ENCODE assay signal across 9 mouse cellular contexts in genomic region chrX:102251221-102251936, GRCm38 (mm10). TPM values are rescaled to one million over a fixed set of nuclear protein-coding genes. Genes with fewer than 3 reads are reported as not detected.
DNase-seq lines count a peak whose midpoint lies in the region; ATAC-seq and TF ChIP-seq lines count a peak whose summit lies in the region.
"Had no signal": no experiment of that assay in that cellular context is flagged by ENCODE, and none has a peak within 500 bp of the region (broad histone marks: within the 10 kb centered on the region; RNA-seq: fewer than 3 reads in every experiment).

No protein-coding gene starts in this region.

- peak overlapping the region; percentile 32; the same call in 1 of the 2 replicates for H3K27ac ChIP-seq in hindbrain, embryonic 14.5 days
- no peak overlapping the region for H3K27ac ChIP-seq in lung, postnatal 0 days (ENCODE audit: low read length)
- H3K27ac ChIP-seq in stomach, postnatal 0 days (replicated peaks), result no peak overlapping the region

- no peaks in the 10 kb centered on the region for H3K9me3 ChIP-seq in hindbrain, embryonic 14.5 days (ENCODE audit: control insufficient read depth, low read length)
- H3K9me3 ChIP-seq in lung, postnatal 0 days (ENCODE audit: low read length), result no peaks in the 10 kb centered on the region
- no peaks in the 10 kb centered on the region for H3K9me3 ChIP-seq in stomach, postnatal 0 days (ENCODE audit: control insufficient read depth, low read length)

- H3K36me3 ChIP-seq in hindbrain, embryonic 14.5 days (replicated peaks; ENCODE audit: control insufficient read depth, insufficient read depth), result no peaks in the 10 kb centered on the region
- H3K36me3 ChIP-seq in lung, postnatal 0 days (ENCODE audit: insufficient read depth, low read length), result no peaks in the 10 kb centered on the region
- no peaks in the 10 kb centered on the region for H3K36me3 ChIP-seq in stomach, postnatal 0 days (ENCODE audit: control insufficient read depth, insufficient read depth, low read length)

- TF ChIP-seq CTCF in lung, postnatal 0 days (IDR thresholded peaks at IDR 0.05), result no peak
- no peak for TF ChIP-seq CTCF in stomach, postnatal 0 days (IDR thresholded peaks at IDR 0.05; ENCODE audit: low read depth)

- WGBS in hindbrain, embryonic 14.5 days, result 20% methylated on average over 51 of the region's 80 CpGs
- 5% methylated on average over 20 of the region's 80 CpGs for WGBS in lung, postnatal 0 days
- WGBS in stomach, postnatal 0 days, result 23% methylated on average over 33 of the region's 80 CpGs

- peak overlapping the region; percentile 81 for H3K4me2 ChIP-seq in hindbrain, embryonic 14.5 days (replicated peaks)
- peak overlapping the region; percentile 88 for H3K4me2 ChIP-seq in lung, postnatal 0 days (replicated peaks; ENCODE audit: low read depth, low read length)
- peak overlapping the region; percentile 77 for H3K4me2 ChIP-seq in stomach, postnatal 0 days (replicated peaks; ENCODE audit: low read depth)

- DNase-seq in left cerebral cortex, postnatal 4 days, result peak; percentile 18
- DNase-seq in left cerebral cortex, adult 8-10 months (ENCODE audit: low spot score in 2 of 2), result no peak
- peak; percentile 52 for DNase-seq in adrenal gland, adult 2 months
- DNase-seq in embryo, embryonic 9.5 days (ENCODE audit: extremely low spot score), result peak; percentile 40
- no peak for DNase-seq in hindbrain, embryonic 14.5 days (ENCODE audit: low spot score)
- no peak for DNase-seq in lung, postnatal 0 days (ENCODE audit: low spot score)
- peak; percentile 22 for DNase-seq in stomach, postnatal 0 days (ENCODE audit: low spot score)
- no peak for DNase-seq in spleen, adult 12 weeks (ENCODE audit: low spot score)

- H3K9ac ChIP-seq in hindbrain, embryonic 14.5 days, result peak overlapping the region; percentile 50
- no peak overlapping the region for H3K9ac ChIP-seq in lung, postnatal 0 days (replicated peaks; ENCODE audit: low read depth)
- H3K9ac ChIP-seq in stomach, postnatal 0 days (ENCODE audit: low read length), result no peak overlapping the region

- H3K4me1 ChIP-seq in hindbrain, embryonic 14.5 days (replicated peaks; ENCODE audit: control insufficient read depth, insufficient read depth, low read length), result no peaks in the 10 kb centered on the region
- no peaks in the 10 kb centered on the region for H3K4me1 ChIP-seq in lung, postnatal 0 days (ENCODE audit: insufficient read depth, low read depth, low read length)
- H3K4me1 ChIP-seq in stomach, postnatal 0 days (replicated peaks; ENCODE audit: control insufficient read depth, insufficient read depth), result no peaks in the 10 kb centered on the region

- intact Hi-C loops in left cerebral cortex, postnatal 4 days (cut with DNase I), result no loop called here

- peak overlapping the region; percentile 51 for H3K4me3 ChIP-seq in hindbrain, embryonic 14.5 days (replicated peaks; ENCODE audit: low read length)
- H3K4me3 ChIP-seq in lung, postnatal 0 days (ENCODE audit: low read depth, low read length), result peak overlapping the region; percentile 48
- peak overlapping the region; percentile 50 for H3K4me3 ChIP-seq in stomach, postnatal 0 days (ENCODE audit: low read depth, low read length)

- H3K27me3 ChIP-seq in hindbrain, embryonic 14.5 days (ENCODE audit: control insufficient read depth, insufficient read depth, low read length), result peaks cover 49% of the 10 kb centered on the region
- H3K27me3 ChIP-seq in lung, postnatal 0 days (replicated peaks; ENCODE audit: insufficient read depth, low read length), result no peaks in the 10 kb centered on the region; the same call in 1 of the 2 replicates
- H3K27me3 ChIP-seq in stomach, postnatal 0 days (ENCODE audit: control insufficient read depth, insufficient read depth, low read length), result 0 out of 2 replicates have a peak, but pooled peaks cover 3% of the 10 kb centered on the region

- ATAC-seq in hindbrain, embryonic 14.5 days (ENCODE audit: low FRiP score), result no peak; the same call in 1 of the 2 replicates
- ATAC-seq in lung, postnatal 0 days, result peak; percentile 46
- no peak for ATAC-seq in stomach, postnatal 0 days (ENCODE audit: low FRiP score, low TSS enrichment)

- no peak for TF ChIP-seq EP300 in lung, postnatal 0 days (IDR thresholded peaks at IDR 0.05)
- no peak for TF ChIP-seq EP300 in stomach, postnatal 0 days (optimal IDR thresholded peaks at IDR 0.05)

RNA-seq across cellular contexts. Expression of gene Cited1, which starts 0.6 kb away (rescaled TPM):
- 1 to 10 TPM; 2.8 to 3.5 TPM for total RNA-seq in left cerebral cortex, postnatal 4 days (2021)
- total RNA-seq in left cerebral cortex, adult 8-10 months (2022), result 1 to 10 TPM; 2.8 to 4.0 (median 3.3) TPM
- total RNA-seq in adrenal gland, adult 2 months (2021), result 10 to 100 TPM in 1 of 2 experiments, 1 to 10 TPM in 1; 1.2 to 19.3 TPM
- polyA plus RNA-seq in adrenal gland, adult 2 months (2012; rRNA removed), result 2.3 and 25.2 TPM in 2 replicates
- 13.2 and 14.3 TPM in 2 replicates for polyA plus RNA-seq in hindbrain, embryonic 14.5 days (2014; fragmentation: Nextera tagmentation; extraction: Ambion mirVana)
- polyA plus RNA-seq in lung, postnatal 0 days (2015; fragmentation: Nextera tagmentation; extraction: Ambion mirVana), result 3.3 and 3.6 TPM in 2 replicates
- 2.1 and 3.2 TPM in 2 replicates for polyA plus RNA-seq in stomach, postnatal 0 days (2015; fragmentation: Nextera tagmentation; extraction: Ambion mirVana)
- total RNA-seq: neutrophil, adult 5-6 weeks had no signal

Comparison
In these comparisons a context has a peak if more than half of its experiments do, and no peak if none do; other contexts are left out.
1. DNase-seq: peak in left cerebral cortex, postnatal 4 days (single experiment), adrenal gland, adult 2 months (single experiment), embryo, embryonic 9.5 days (single experiment) and stomach, postnatal 0 days (single experiment); none in left cerebral cortex, adult 8-10 months (0 of 2), hindbrain, embryonic 14.5 days (single experiment), lung, postnatal 0 days (single experiment) and spleen, adult 12 weeks (single experiment).
2. Peak in every context shown above with its lines, with median percentiles within 50 percentile points of each other: H3K4me2 ChIP-seq and H3K4me3 ChIP-seq.